Mouse (Mus musculus) G1E (cell line): ENCODE data around the gene Usp33.

Experiments used
- CTCF ChIP-seq: IDR thresholded peaks from 2 replicates; pipeline ENCODE4 v1.5.1; 2012; ENCODE audit warnings: low read depth, low read length, inconsistent platforms, mixed read lengths
- GATA1 ChIP-seq: IDR thresholded peaks from 2 replicates; pipeline ENCODE4 v1.6.1; 2012; ENCODE audit warnings: borderline replicate concordance, low read length, inconsistent platforms, mixed read lengths
- POLR2AphosphoS5 ChIP-seq: IDR thresholded peaks from 2 replicates; pipeline ENCODE4 v1.6.1; 2012; ENCODE audit warnings: low read depth, low read length, inconsistent platforms; ENCODE audit not compliant: insufficient replicate concordance
- TAL1 ChIP-seq: conservative IDR thresholded peaks from 2 replicates; pipeline ENCODE4 v1.6.1; 2012; ENCODE audit warnings: low read depth, low read length, inconsistent platforms, mixed read lengths

DNA sequence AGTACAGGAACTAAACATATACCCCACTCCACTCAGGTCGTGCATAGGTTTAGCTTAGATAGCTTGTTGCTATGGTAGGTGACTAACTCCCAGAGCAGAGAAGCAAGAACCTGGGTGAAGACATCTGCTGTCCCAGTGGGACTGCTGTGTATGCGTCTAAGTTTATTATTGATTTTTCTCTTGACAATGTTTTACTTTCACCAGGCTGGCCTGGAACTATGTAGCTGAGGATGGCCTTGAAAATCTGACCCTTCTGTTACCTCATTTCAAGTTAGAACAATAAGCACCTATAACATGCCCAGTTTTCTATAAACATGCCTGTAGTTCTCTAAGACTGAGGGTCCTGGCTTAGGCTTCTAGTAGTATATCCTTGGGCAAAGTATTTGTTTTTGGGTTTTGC, 17.9 kb downstream of the Usp33 start:
- TF ChIP-seq CTCF (no peak), TAL1 (no peak), GATA1 (no peak), POLR2AphosphoS5 (no peak)
